Mouse (Mus musculus) left cerebral cortex, adult 11 months (tissue): Measurements from ENCODE around the gene Zbtb7a.

Experiments
- DNase-seq: peaks from one replicate; pipeline ENCODE4 v3.0.0; 2022; ENCODE audit warnings: low spot score

The Zbtb7a gene

GRCm38 (mm10) chr10:81191342-81191982 lies 56.4 kb downstream of the Zbtb7a start:
- DNase-seq: no peak

- peak; percentile 86 for DNase-seq
Observed at GRCm38 (mm10) chr10:81192270-81192967, 57.4 kb downstream of the Zbtb7a start.

GRCm38 (mm10) chr10:81192968-81193501 lies 58.0 kb downstream of the Zbtb7a start:
- no peak for DNase-seq

- DNase-seq: no peak
Observed at GRCm38 (mm10) chr10:81193991-81194774, 59.2 kb downstream of the Zbtb7a start.

- DNase-seq: no peak
Observed at GRCm38 (mm10) chr10:81195300-81195699, 60.3 kb downstream of the Zbtb7a start.

- DNase-seq: no peak
Observed at GRCm38 (mm10) chr10:81196470-81197065, 61.5 kb downstream of the Zbtb7a start.

- no peak for DNase-seq
Observed at GRCm38 (mm10) chr10:81197305-81197704, 62.3 kb downstream of the Zbtb7a start.

GRCm38 (mm10) chr10:81198230-81198629 lies 63.2 kb downstream of the Zbtb7a start:
- no peak for DNase-seq

- DNase-seq: no peak
Observed at GRCm38 (mm10) chr10:81198990-81199389, 64.0 kb downstream of the Zbtb7a start.

- DNase-seq: no peak
Observed at GRCm38 (mm10) chr10:81200141-81200540, 65.1 kb downstream of the Zbtb7a start.

- no peak for DNase-seq
Observed at GRCm38 (mm10) chr10:81200605-81201287, 65.7 kb downstream of the Zbtb7a start.

GRCm38 (mm10) chr10:81201807-81202758 lies 67.1 kb downstream of the Zbtb7a start, which contains the start of gene Nmrk2:
TSS of gene Nmrk2 (minus strand) at chr10:81202051.
- no peak for DNase-seq
